Mouse (Mus musculus) bone marrow, adult 2 months (tissue): Measurements from ENCODE around the gene Rilp.
A peak's percentile ranks its signal among the peaks of the same experiment; 100 is the strongest.

ENCODE experiments used
- CTCF ChIP-seq: fragments of 200-500 bp; IDR thresholded peaks from 2 replicates; pipeline ENCODE4 v1.5.1; 2011; ENCODE audit warnings: low read length, control low read depth; ENCODE audit not compliant: control insufficient read depth, insufficient read depth
- POLR2A ChIP-seq: fragments of 200-500 bp; IDR thresholded peaks from 2 replicates; pipeline ENCODE4 v1.6.1; 2011; ENCODE audit warnings: low read depth, mild to moderate bottlenecking, control low read depth, low read length, borderline replicate concordance; ENCODE audit not compliant: control insufficient read depth

DNA sequence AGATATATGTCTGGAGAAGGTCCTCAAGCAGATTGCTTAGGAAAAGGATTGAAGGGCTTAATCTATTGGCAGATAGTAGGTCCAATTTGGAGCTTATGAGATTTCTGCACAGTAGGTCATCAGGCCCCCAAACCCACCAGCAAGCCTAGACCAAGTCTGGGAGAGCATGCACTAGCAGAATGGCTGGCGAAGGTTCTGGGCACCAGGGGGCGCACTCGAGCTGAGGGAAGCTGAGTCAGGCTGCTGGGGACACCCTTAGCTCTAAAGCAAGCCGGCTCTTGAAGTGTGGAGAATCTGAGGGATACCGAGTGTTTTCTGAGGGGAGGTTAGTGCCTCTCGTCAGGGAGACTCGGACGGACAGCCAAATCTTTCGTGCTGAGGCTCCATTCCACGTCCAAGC lies 20.4 kb downstream of the Rilp start:
- TF ChIP-seq POLR2A, result 0 out of 2 replicates have a peak, but pooled peaks have one; percentile 26
- peak; percentile 99 for TF ChIP-seq CTCF
